Mouse (Mus musculus): Measurements from ENCODE around the gene Rab36. TPM values are rescaled to one million over a fixed set of nuclear protein-coding genes. Genes with fewer than 3 reads are reported as not detected.

Rab36 gene
- 12.3 TPM in 2 replicates for polyA plus RNA-seq (2015; fragmentation: Nextera tagmentation; extraction: Ambion mirVana)

DNA sequence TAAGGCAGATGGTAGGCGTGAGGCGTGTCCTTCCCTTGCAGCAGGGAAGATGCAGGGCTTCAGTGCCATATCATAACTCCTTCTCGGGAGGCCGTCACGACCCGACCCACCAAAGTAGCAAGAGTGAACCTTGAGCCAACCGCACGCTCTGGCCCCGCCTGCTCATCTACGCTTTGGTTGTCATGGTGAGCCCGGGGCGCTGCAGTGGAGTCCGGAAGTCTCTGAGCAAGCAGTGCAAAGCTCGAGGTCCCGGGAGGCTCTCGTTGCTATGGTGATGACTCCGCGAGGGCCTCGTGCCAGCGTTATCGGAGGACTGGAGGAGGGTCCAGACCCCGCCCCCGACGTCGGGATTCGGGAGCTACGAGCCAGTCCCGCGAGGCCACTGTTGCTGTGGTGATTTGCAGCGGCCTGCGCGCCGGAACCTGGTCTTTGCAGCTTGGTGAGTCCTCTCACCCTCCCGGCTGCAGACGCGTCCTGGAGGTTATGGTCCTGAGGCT, at the start of gene Rab36:
TSS of gene Rab36 (plus strand) at position 176 of the 497 bp plus-strand sequence.
- no peaks in the 10 kb centered on the region for H3K27me3 ChIP-seq
- H3K4me1 ChIP-seq (replicated peaks), result peaks cover 46% of the 10 kb centered on the region
- H3K9ac ChIP-seq, result peak within 1 kb of the TSS; percentile 68
- H3K36me3 ChIP-seq, result no peaks in the 10 kb centered on the region
- ATAC-seq (ENCODE audit: low read depth), result peak; percentile 93
- no peaks in the 10 kb centered on the region for H3K9me3 ChIP-seq
- peak within 1 kb of the TSS; percentile 42 for H3K4me3 ChIP-seq
- WGBS, result under 1% methylated on average over 36 of the region's 36 CpGs
- H3K4me2 ChIP-seq, result peak within 1 kb of the TSS; percentile 67
- peak within 1 kb of the TSS; percentile 88 for H3K27ac ChIP-seq (replicated peaks)

DNA sequence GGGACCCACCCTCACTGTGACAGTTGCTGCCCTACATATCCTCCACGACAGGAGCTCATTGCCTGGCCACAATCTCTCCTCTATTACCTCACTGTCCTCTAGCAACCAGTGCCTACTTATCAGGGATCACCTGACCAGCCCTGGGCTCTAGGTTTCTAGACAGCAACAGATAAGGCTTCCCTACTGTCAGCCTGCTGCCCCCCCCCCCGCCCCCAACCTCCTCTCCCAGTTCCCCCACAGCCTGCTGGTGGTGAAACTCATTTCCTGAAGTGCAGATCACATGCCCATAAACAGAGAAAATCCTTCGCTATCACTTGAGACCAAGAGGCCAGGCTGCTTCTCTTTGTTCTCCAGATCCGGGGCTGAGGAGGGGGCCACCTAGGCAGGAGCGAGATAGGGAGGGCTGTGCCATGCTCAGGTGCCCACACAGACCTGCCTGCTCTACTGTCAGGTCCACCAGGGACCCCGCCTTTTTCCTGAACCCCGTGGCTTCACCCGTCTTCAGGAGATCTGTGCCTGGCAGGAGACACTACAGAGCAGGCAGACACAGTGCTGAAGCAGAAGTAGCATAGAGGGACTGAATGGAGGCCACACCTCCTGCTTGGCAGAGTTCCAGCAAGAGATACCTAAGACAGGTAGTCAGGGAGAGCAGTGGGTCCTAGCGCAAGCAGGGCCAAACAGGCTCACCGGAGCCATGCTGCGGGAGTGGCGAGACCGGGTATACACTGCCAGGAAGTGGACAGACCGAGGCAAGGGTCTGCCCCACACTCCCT, 49.0 kb upstream of the Rab36 start:
- Histone ChIP-seq H3K27ac (replicated peaks) (no peak overlapping the region), H3K27me3 (no peaks in the 10 kb centered on the region), H3K4me2 (no peak overlapping the region), H3K9ac (no peak overlapping the region), H3K4me1 (replicated peaks) (peaks cover 11% of the 10 kb centered on the region; the same call in 1 of the 2 replicates), H3K36me3 (peaks cover 21% of the 10 kb centered on the region), H3K4me3 (no peak overlapping the region), H3K9me3 (no peaks in the 10 kb centered on the region)
- no peak for ATAC-seq (ENCODE audit: low read depth)
- WGBS, result 83% methylated on average over 14 of the region's 14 CpGs

DNA sequence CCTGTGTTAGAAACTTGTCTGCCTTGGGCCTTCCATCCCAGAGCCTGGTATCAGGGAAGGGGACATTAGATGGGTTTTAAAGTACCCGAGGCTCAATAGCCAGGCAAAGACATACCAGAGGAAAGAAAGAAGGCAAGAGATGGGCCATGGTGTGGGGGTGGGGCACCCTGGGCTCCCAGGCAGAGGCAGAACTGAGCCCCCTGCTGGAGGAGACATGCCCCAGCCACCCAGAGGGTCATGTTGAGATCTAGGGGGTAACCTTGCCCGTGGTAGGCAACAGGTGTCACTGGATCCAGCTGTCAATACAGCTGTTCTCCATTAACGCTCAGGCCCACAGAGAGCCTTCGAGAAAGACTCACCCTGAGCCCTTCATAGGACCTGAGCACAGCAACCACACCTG, 47.0 kb upstream of the Rab36 start:
- Histone ChIP-seq H3K27me3 (no peaks in the 10 kb centered on the region), H3K36me3 (peaks cover 21% of the 10 kb centered on the region), H3K4me3 (no peak overlapping the region), H3K4me1 (replicated peaks) (peaks cover 25% of the 10 kb centered on the region), H3K27ac (replicated peaks) (no peak overlapping the region), H3K4me2 (no peak overlapping the region), H3K9me3 (no peaks in the 10 kb centered on the region), H3K9ac (no peak overlapping the region)
- ATAC-seq (ENCODE audit: low read depth), result no peak
- WGBS, result 78% methylated on average over 4 of the region's 4 CpGs

- H3K9me3 ChIP-seq, result no peaks in the 10 kb centered on the region
- no peaks in the 10 kb centered on the region for H3K27me3 ChIP-seq
- H3K36me3 ChIP-seq, result peaks cover 21% of the 10 kb centered on the region
- no peak overlapping the region; the same call in 1 of the 2 replicates for H3K27ac ChIP-seq (replicated peaks)
- no peak overlapping the region for H3K9ac ChIP-seq
- H3K4me3 ChIP-seq, result no peak overlapping the region
- no peak for ATAC-seq (ENCODE audit: low read depth)
- WGBS, result 49% methylated on average over 26 of the region's 26 CpGs
- H3K4me2 ChIP-seq, result no peak overlapping the region
- peaks cover 34% of the 10 kb centered on the region for H3K4me1 ChIP-seq (replicated peaks)
These were observed 46.1 kb upstream of the Rab36 start for GRCm38 (mm10) chr10:74990584-74991322.

DNA sequence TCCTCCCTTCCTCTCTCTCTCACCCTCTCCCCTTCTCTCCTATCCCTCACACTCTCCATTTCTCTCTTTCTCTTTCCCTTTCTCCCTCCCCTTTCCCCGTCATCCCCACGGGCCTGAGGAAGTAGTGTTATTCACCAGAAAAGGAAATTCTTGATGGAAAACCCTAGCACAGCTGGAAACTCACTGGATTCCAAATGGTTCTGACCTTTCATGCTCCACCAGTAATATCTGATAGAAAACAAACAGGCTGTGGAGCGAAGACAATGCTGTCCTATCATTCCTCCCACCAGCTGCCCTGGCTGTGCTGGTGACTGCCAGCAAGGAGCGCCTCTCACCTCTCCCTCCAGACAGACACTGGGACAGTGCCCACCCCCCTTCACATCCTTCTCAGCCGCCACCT, 42.0 kb upstream of the Rab36 start:
- 7% methylated on average over 5 of the region's 5 CpGs for WGBS
- peak overlapping the region; percentile 49 for H3K4me2 ChIP-seq

DNA sequence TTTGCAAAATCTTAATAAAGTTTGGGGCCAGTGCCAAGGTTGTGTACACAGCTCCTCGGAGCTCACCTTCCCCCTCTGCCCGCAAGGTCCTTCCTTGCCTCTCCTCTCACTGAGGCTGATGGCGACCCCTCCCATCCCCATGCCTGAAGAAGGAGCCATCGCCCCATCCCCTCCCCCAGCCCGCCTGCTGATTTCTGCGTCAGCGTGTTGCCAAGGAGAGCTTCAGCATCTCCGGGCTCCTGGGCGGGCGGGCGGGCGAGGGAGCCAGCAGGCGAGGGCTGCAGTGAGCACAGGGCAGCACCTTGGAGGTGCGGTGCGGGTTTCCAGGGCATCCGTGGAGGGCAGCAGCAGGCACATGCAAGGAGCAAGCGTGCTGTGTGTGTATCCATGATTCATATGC, 41.5 kb upstream of the Rab36 start:
- peak overlapping the region; percentile 11; the same call in 1 of the 2 replicates for H3K4me3 ChIP-seq
- no peaks in the 10 kb centered on the region for H3K27me3 ChIP-seq
- H3K4me2 ChIP-seq, result peak overlapping the region; percentile 49
- peaks cover 21% of the 10 kb centered on the region for H3K36me3 ChIP-seq
- under 1% methylated on average over 17 of the region's 17 CpGs for WGBS
- H3K27ac ChIP-seq (replicated peaks), result peak overlapping the region; percentile 66
- H3K4me1 ChIP-seq (replicated peaks), result peaks cover 60% of the 10 kb centered on the region
- peak overlapping the region; percentile 57 for H3K9ac ChIP-seq
- ATAC-seq (ENCODE audit: low read depth), result peak; percentile 65
- no peaks in the 10 kb centered on the region for H3K9me3 ChIP-seq

More for the DNA sequence above, 42.0 kb upstream of the Rab36 start:
- H3K4me3 ChIP-seq, result 0 out of 2 replicates have a peak overlapping the region, but pooled peaks have one; percentile 11
- peak overlapping the region; percentile 52 for H3K27ac ChIP-seq (replicated peaks)
- H3K9me3 ChIP-seq, result no peaks in the 10 kb centered on the region
- H3K27me3 ChIP-seq, result no peaks in the 10 kb centered on the region
- H3K9ac ChIP-seq, result no peak overlapping the region; the same call in 1 of the 2 replicates
- H3K4me1 ChIP-seq (replicated peaks), result peaks cover 56% of the 10 kb centered on the region
- peaks cover 21% of the 10 kb centered on the region for H3K36me3 ChIP-seq
- peak; percentile 42 for ATAC-seq (ENCODE audit: low read depth)

DNA sequence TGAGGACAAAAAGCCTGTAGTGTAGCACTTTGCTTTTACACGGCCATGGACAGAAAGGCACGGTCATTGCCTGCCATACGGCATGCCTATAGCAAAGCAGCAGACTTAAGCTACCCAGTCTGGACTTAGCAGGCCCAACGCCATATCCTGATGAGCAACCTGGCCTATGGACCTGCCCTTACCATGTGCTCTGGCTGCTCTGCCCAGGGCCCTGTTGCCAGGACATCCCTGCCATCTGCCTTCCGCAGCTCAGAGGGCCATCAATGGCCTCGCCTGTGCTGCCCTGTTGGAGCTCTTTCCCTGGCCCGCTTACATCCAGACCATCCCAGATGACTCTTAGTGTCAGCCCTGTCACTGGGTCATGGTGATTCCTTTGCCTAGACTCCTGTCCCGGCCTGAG, 35.5 kb upstream of the Rab36 start:
- no peaks in the 10 kb centered on the region for H3K27me3 ChIP-seq
- no peak overlapping the region for H3K4me3 ChIP-seq
- no peak for ATAC-seq (ENCODE audit: low read depth)
- H3K9me3 ChIP-seq, result no peaks in the 10 kb centered on the region
- H3K9ac ChIP-seq, result no peak overlapping the region
- WGBS, result 91% methylated on average over 8 of the region's 8 CpGs
- H3K36me3 ChIP-seq, result no peaks in the 10 kb centered on the region
- H3K4me2 ChIP-seq, result no peak overlapping the region
- peaks cover 31% of the 10 kb centered on the region for H3K4me1 ChIP-seq (replicated peaks)
- H3K27ac ChIP-seq (replicated peaks), result no peak overlapping the region

- Histone ChIP-seq H3K27me3 (no peaks in the 10 kb centered on the region), H3K4me3 (no peak overlapping the region), H3K9me3 (no peaks in the 10 kb centered on the region), H3K4me2 (no peak overlapping the region), H3K9ac (no peak overlapping the region), H3K27ac (replicated peaks) (no peak overlapping the region), H3K4me1 (replicated peaks) (peaks cover 39% of the 10 kb centered on the region), H3K36me3 (no peaks in the 10 kb centered on the region)
- WGBS, result 89% methylated on average over 3 of the region's 3 CpGs
- ATAC-seq (ENCODE audit: low read depth), result no peak
These were observed 32.8 kb upstream of the Rab36 start for GRCm38 (mm10) chr10:75004067-75004466.

DNA sequence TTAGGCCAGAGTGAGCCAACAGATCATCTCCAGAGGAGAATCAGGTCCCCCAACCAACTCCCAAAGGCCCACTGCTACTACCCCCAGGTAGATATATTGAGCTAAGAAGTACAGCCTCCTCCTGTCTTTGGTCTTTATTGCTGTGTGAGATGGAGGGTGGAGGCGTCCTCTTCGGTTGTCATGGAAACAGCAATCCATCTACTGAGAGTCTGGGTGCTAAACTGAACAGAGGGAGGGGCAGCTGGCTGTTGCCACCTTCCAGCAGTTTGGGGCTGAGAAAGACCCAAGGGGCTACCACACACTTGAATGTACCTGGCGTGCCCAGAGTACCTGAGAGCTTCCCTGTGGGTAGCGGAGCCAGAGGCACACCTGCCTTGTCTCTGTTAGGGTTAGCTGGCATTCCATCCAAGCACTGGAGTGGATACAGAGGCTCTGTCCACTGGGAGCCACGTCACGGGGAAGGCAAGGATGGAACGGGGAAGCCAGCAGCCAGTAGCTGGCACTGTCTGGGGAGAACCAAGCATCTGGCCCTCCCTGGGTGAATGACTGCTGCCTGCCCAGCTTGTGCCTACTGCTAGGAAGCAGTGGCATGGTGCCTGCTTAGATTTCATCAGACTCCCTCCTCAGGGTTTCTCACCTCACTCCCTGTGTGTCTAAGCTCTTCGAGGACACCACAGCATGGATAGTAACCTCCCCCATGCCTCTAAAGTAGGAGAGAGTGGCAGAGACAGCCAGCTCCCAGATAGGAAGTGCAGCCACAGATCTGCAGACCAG, 29.8 kb upstream of the Rab36 start:
- peak overlapping the region; percentile 46 for H3K27ac ChIP-seq (replicated peaks)
- no peaks in the 10 kb centered on the region for H3K9me3 ChIP-seq
- WGBS, result 44% methylated on average over 8 of the region's 8 CpGs
- no peaks in the 10 kb centered on the region for H3K36me3 ChIP-seq
- H3K4me2 ChIP-seq, result no peak overlapping the region
- peak; percentile 46; the same call in 1 of the 2 replicates for ATAC-seq (ENCODE audit: low read depth)
- H3K4me1 ChIP-seq (replicated peaks), result peaks cover 32% of the 10 kb centered on the region
- H3K27me3 ChIP-seq, result no peaks in the 10 kb centered on the region
- H3K4me3 ChIP-seq, result no peak overlapping the region
- H3K9ac ChIP-seq, result peak overlapping the region; percentile 17; the same call in 1 of the 2 replicates

DNA sequence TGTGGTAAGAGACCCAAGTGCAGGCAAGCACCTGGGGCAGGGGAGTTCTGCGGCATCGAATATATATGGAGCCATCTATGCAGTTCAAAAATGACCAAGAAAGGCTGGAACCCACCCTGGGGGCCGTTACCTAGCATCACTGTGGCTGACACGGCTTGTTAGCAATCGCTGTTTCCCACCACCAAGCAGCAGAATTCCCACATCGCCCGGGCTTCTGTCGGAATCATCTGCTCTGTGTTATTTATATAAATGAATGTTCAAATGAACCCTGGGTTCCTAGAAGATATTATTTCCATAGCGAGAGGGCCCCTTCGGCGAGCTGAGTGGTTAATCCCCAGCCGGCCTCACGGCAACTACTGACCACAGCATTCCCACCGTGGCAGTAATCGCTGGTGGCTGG, 26.2 kb upstream of the Rab36 start:
- Histone ChIP-seq H3K27me3 (no peaks in the 10 kb centered on the region), H3K4me1 (replicated peaks) (peaks cover 30% of the 10 kb centered on the region), H3K4me2 (no peak overlapping the region), H3K27ac (replicated peaks) (no peak overlapping the region), H3K9ac (no peak overlapping the region), H3K4me3 (no peak overlapping the region), H3K36me3 (peaks cover 10% of the 10 kb centered on the region), H3K9me3 (no peaks in the 10 kb centered on the region)
- ATAC-seq (ENCODE audit: low read depth), result no peak
- 88% methylated on average over 15 of the region's 15 CpGs for WGBS

DNA sequence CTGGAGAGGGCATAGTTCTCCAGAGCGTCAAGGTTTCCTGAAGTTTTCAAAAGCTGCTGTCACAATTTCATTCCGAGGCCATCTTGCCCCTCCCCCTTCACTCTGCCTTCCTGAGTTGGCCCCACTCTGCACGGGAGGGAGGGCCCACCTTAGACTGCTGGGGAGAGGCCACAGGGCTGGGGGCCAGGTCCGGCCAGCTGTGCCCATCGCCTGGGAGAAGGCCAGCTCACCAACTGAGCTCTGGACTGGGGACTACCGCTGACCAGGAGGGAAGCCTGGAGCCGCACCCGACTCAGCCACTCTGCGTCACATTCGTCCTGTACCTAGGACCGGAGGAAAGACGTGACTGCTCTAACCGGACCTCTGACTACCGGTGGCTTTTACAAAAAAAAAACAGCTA, 21.4 kb upstream of the Rab36 start:
- Histone ChIP-seq H3K36me3 (peaks cover 15% of the 10 kb centered on the region), H3K4me3 (no peak overlapping the region), H3K4me1 (replicated peaks) (peaks cover 7% of the 10 kb centered on the region; the same call in 1 of the 2 replicates), H3K27ac (replicated peaks) (no peak overlapping the region), H3K9me3 (no peaks in the 10 kb centered on the region), H3K4me2 (no peak overlapping the region), H3K27me3 (no peaks in the 10 kb centered on the region), H3K9ac (no peak overlapping the region)
- 73% methylated on average over 14 of the region's 14 CpGs for WGBS
- ATAC-seq (ENCODE audit: low read depth), result no peak
